Mouse (Mus musculus): ENCODE measurements around the gene Znrf3.

Gene Znrf3

GRCm38 (mm10) chr11:5421506-5422251 is 23.0 kb downstream of the Znrf3 start:
- Histone ChIP-seq H3K36me3 (ENCODE audit: insufficient read depth, low read length) (no peaks in the 10 kb centered on the region), H3K27me3 (ENCODE audit: insufficient read depth, low read length) (no peaks in the 10 kb centered on the region), H3K4me3 (replicated peaks; ENCODE audit: low read length) (no peak overlapping the region), H3K9me3 (ENCODE audit: low read length) (no peaks in the 10 kb centered on the region), H3K4me1 (replicated peaks; ENCODE audit: low read depth, low read length) (peaks cover 18% of the 10 kb centered on the region)
- TF ChIP-seq CTCF (conservative IDR thresholded peaks at IDR 0.05; ENCODE audit: low read length), result no peak
- no peak for TF ChIP-seq NANOG (IDR thresholded peaks at IDR 0.05; ENCODE audit: borderline replicate concordance, low read length)
- no peak for TF ChIP-seq POU5F1 (IDR thresholded peaks at IDR 0.05; ENCODE audit: borderline replicate concordance, low read length)

GRCm38 (mm10) chr11:5415617-5416338 is 28.9 kb downstream of the Znrf3 start:
- TF ChIP-seq NANOG (IDR thresholded peaks at IDR 0.05; ENCODE audit: borderline replicate concordance, low read length) (no peak), POU5F1 (IDR thresholded peaks at IDR 0.05; ENCODE audit: borderline replicate concordance, low read length) (no peak), CTCF (conservative IDR thresholded peaks at IDR 0.05; ENCODE audit: low read length) (no peak)

GRCm38 (mm10) chr11:5414856-5415616 is 29.6 kb downstream of the Znrf3 start:
- H3K36me3 ChIP-seq (ENCODE audit: insufficient read depth, low read length), result peaks cover 3% of the 10 kb centered on the region; the same call in 1 of the 2 replicates
- no peaks in the 10 kb centered on the region for H3K9me3 ChIP-seq (ENCODE audit: low read length)
- no peaks in the 10 kb centered on the region for H3K27me3 ChIP-seq (ENCODE audit: insufficient read depth, low read length)
- no peak overlapping the region for H3K4me3 ChIP-seq (replicated peaks; ENCODE audit: low read length)
- H3K4me1 ChIP-seq (replicated peaks; ENCODE audit: low read depth, low read length), result peaks cover 62% of the 10 kb centered on the region
- TF ChIP-seq POU5F1 (IDR thresholded peaks at IDR 0.05; ENCODE audit: borderline replicate concordance, low read length) (no peak), CTCF (conservative IDR thresholded peaks at IDR 0.05; ENCODE audit: low read length) (no peak)

More at GRCm38 (mm10) chr11:5415617-5416338, 28.9 kb downstream of the Znrf3 start:
- H3K9me3 ChIP-seq (ENCODE audit: low read length), result no peaks in the 10 kb centered on the region
- H3K4me1 ChIP-seq (replicated peaks; ENCODE audit: low read depth, low read length), result peaks cover 60% of the 10 kb centered on the region
- H3K36me3 ChIP-seq (ENCODE audit: insufficient read depth, low read length), result no peaks in the 10 kb centered on the region
- H3K4me3 ChIP-seq (replicated peaks; ENCODE audit: low read length), result no peak overlapping the region
- no peaks in the 10 kb centered on the region for H3K27me3 ChIP-seq (ENCODE audit: insufficient read depth, low read length)

- H3K36me3 ChIP-seq (ENCODE audit: insufficient read depth, low read length), result peaks cover 8% of the 10 kb centered on the region; the same call in 1 of the 2 replicates
- H3K9me3 ChIP-seq (ENCODE audit: low read length), result no peaks in the 10 kb centered on the region
- no peak overlapping the region for H3K4me3 ChIP-seq (replicated peaks; ENCODE audit: low read length)
- peaks cover 62% of the 10 kb centered on the region for H3K4me1 ChIP-seq (replicated peaks; ENCODE audit: low read depth, low read length)
- no peak for TF ChIP-seq CTCF (conservative IDR thresholded peaks at IDR 0.05; ENCODE audit: low read length)
- TF ChIP-seq NANOG (IDR thresholded peaks at IDR 0.05; ENCODE audit: borderline replicate concordance, low read length), result no peak
- no peak for TF ChIP-seq POU5F1 (IDR thresholded peaks at IDR 0.05; ENCODE audit: borderline replicate concordance, low read length)
- no peaks in the 10 kb centered on the region for H3K27me3 ChIP-seq (ENCODE audit: insufficient read depth, low read length)
Measured at GRCm38 (mm10) chr11:5412644-5413190, 31.9 kb downstream of the Znrf3 start.

- no peaks in the 10 kb centered on the region for H3K27me3 ChIP-seq (ENCODE audit: insufficient read depth, low read length)
- peaks cover 57% of the 10 kb centered on the region for H3K4me1 ChIP-seq (replicated peaks; ENCODE audit: low read depth, low read length)
- no peak for TF ChIP-seq NANOG (IDR thresholded peaks at IDR 0.05; ENCODE audit: borderline replicate concordance, low read length)
- TF ChIP-seq CTCF (conservative IDR thresholded peaks at IDR 0.05; ENCODE audit: low read length), result no peak
- TF ChIP-seq POU5F1 (IDR thresholded peaks at IDR 0.05; ENCODE audit: borderline replicate concordance, low read length), result no peak
- no peak overlapping the region for H3K4me3 ChIP-seq (replicated peaks; ENCODE audit: low read length)
- H3K9me3 ChIP-seq (ENCODE audit: low read length), result no peaks in the 10 kb centered on the region
- peaks cover 8% of the 10 kb centered on the region; the same call in 1 of the 2 replicates for H3K36me3 ChIP-seq (ENCODE audit: insufficient read depth, low read length)
Measured at GRCm38 (mm10) chr11:5411577-5411976, 33.1 kb downstream of the Znrf3 start.

GRCm38 (mm10) chr11:5404180-5404579 is 40.5 kb downstream of the Znrf3 start:
- no peaks in the 10 kb centered on the region for H3K9me3 ChIP-seq (ENCODE audit: low read length)
- no peaks in the 10 kb centered on the region for H3K27me3 ChIP-seq (ENCODE audit: insufficient read depth, low read length)
- TF ChIP-seq POU5F1 (IDR thresholded peaks at IDR 0.05; ENCODE audit: borderline replicate concordance, low read length) (no peak), NANOG (IDR thresholded peaks at IDR 0.05; ENCODE audit: borderline replicate concordance, low read length) (no peak), CTCF (conservative IDR thresholded peaks at IDR 0.05; ENCODE audit: low read length) (no peak)
- H3K4me3 ChIP-seq (replicated peaks; ENCODE audit: low read length), result no peak overlapping the region
- H3K4me1 ChIP-seq (replicated peaks; ENCODE audit: low read depth, low read length), result peaks cover 28% of the 10 kb centered on the region
- 0 out of 2 replicates have a peak, but pooled peaks cover 4% of the 10 kb centered on the region for H3K36me3 ChIP-seq (ENCODE audit: insufficient read depth, low read length)

- no peaks in the 10 kb centered on the region for H3K9me3 ChIP-seq (ENCODE audit: low read length)
- no peak overlapping the region for H3K4me3 ChIP-seq (replicated peaks; ENCODE audit: low read length)
- no peak for TF ChIP-seq NANOG (IDR thresholded peaks at IDR 0.05; ENCODE audit: borderline replicate concordance, low read length)
- TF ChIP-seq POU5F1 (IDR thresholded peaks at IDR 0.05; ENCODE audit: borderline replicate concordance, low read length), result no peak
- TF ChIP-seq CTCF (conservative IDR thresholded peaks at IDR 0.05; ENCODE audit: low read length), result no peak
- H3K4me1 ChIP-seq (replicated peaks; ENCODE audit: low read depth, low read length), result peaks cover 43% of the 10 kb centered on the region
- H3K36me3 ChIP-seq (ENCODE audit: insufficient read depth, low read length), result 0 out of 2 replicates have a peak, but pooled peaks cover 4% of the 10 kb centered on the region
- H3K27me3 ChIP-seq (ENCODE audit: insufficient read depth, low read length), result no peaks in the 10 kb centered on the region
Measured at GRCm38 (mm10) chr11:5402127-5402733, 42.4 kb downstream of the Znrf3 start.

Measured in E14TG2a.4 (cell line).